Mouse (Mus musculus) induced T-regulatory cell, adult 2 months (primary cell): ENCODE data around the gene Tsfm.

Experiments
- DNase-seq: peaks from one replicate; pipeline ENCODE4 v3.0.0-alpha.2; 2012; ENCODE audit warnings: low read depth

The Tsfm gene

GRCm38 (mm10) chr10:126986541-126986961 is 44.1 kb downstream of the Tsfm start:
- DNase-seq, result no peak

DNA sequence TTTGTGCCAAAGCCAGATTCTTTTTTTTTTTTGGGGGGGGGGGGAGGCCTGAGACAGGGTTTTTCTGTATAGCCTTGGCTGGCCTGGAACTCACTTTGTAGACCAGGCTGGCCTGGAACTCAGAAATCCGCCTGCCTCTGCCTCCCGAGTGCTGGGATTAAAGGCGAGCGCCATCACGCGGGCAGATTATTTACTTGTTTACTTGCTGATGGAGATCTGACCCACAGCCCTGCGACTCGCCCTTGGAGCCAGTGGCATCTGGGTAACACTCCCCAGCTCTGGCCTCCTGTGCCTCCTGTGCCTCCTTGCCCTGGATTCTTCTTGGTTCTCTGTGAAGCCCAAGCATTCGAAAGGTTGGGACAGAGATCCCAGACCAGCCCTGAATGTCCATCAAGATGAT is 45.1 kb downstream of the Tsfm start:
- DNase-seq, result no peak

DNA sequence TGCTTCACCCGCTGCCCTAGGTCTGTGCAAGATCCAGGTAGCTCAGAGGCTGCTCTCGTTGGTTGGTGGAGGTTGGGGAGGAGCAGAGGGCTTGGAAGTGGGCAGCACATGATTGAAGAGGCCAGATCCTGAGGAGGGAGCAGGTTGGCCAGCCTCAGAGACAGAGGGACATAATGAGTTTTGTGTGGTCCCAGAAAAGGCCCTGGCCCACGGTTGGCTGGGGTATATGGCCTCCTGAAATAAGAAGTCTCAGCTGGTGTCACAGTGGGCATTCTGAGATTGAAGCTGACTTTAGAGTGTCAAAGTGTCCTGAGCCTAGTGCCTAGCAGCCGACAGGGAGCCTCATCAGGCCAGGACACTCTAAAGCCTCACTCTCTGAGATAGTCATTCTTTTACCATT is 45.5 kb downstream of the Tsfm start:
- no peak for DNase-seq

- no peak for DNase-seq
These were observed 46.2 kb downstream of the Tsfm start for GRCm38 (mm10) chr10:126984189-126985004.

GRCm38 (mm10) chr10:126983193-126983725 is 47.4 kb downstream of the Tsfm start:
- DNase-seq, result no peak

GRCm38 (mm10) chr10:126981746-126982145 is 48.9 kb downstream of the Tsfm start:
- no peak for DNase-seq

DNA sequence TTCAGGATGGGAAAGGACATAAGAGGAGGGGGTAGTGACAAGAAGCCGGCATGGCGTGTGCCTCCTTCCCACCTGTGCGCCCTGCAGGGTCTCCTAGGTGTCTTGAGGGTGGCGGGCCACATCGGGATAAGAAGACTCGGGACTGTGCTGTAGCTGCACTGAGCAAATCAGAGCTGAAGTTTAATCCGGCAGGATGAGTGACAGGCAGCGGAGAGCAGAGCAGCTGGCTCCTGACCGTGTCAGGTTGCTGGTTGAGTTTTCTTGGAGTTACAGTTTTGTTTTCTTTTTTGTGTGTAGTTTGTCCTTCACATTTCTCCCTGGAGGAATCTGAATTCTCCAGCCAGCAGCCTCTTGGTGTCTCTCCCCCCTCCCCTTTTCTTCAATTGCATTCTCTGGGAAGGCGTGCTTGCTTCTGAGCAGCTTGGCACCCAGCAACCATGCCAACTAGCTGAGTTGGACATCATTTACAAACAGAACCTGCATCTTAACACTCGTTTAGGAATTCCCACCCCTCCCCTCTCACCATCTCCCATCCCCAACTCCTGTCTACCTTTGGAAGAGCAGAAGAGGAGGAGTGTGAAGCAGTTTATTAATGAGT is 49.6 kb downstream of the Tsfm start:
- no peak for DNase-seq

DNA sequence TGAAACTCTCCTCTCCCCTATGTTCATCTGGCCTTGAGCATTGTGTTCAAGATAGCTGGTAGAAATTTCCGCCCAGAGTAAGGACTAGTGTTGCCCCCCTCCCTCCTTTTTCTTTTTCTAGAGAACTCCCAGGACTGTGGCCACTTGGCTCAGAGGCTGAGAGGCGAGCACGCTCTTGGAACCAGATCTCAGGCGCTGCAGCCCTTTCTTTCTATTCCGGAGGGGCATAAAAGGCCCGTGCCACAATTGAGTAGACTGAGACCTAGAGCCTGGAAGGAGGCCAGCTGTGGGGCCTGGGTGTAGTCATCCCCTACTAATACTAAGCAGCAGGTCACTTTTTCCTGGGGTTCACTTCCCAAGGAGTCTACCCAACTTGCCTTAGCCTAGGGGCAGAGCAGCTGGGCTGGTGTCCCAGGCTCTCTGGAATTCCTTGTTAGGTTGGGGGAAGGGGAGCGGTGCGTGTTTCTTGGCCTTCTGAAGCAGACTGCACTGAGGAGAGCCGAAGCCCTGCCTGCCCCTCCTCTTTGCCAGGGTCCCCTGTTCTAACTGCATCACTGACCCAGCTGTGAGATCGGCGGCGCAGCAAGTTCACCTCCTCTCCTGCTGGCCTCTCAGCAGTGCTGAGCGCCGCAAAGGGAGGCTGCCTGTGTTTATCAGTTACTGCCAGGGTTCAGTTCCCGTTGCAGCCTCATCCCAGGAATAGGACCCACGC is 50.3 kb downstream of the Tsfm start:
- DNase-seq, result peak; percentile 22

DNA sequence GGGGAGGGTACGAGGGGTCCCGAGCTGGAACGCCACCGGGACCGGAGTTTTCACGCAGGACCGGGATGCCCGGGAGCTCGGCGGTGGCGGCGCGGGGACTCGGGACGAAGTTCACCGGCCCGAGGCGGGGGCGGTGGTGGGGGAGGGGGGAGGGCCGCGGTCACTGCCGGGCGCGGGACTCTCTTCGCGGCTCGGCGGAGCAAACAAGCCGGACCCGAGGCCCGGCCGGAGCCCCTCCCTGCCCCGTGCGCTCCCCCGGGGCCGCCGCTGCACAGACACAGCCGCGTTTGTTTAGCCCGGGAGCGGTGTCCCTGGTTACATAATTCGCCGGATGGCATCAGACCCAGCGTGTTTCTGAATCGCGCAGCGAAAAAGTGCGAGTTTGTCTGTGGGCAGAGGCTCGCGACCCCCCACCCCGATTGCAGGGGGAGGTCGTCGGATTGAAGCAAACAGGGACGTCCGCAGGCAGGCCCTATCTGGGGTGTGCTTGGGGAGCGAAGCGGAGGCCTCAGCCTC is 50.9 kb downstream of the Tsfm start:
- peak; percentile 53 for DNase-seq

DNA sequence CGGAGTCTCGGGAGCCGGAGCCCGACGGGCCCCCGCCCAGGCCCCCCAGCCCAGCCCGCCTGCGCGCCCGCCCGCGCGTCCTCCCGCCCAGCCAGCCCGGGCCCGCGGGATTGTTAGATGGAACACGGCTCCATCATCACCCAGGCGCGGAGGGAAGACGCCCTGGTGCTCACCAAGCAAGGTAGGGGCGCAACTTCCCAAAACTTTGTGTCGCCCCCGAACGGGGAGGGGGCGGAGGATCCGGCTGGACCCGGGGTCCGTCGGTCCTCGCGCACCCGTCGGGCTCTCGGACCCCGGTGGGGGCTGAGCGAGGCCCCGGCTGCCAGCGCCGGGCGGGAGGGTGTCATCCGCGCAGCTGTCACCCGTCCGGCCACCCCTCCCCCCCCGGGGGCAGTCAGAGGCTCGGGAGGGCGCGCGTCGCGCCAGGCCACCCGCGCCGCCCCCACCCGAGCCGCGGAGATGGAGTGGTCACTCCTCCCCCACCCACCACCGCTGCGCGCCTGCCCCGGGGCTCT is 51.5 kb downstream of the Tsfm start:
- peak; percentile 48 for DNase-seq

- DNase-seq, result peak; percentile 95
These were observed 52.2 kb downstream of the Tsfm start, which contains the start of gene Ctdsp2 for GRCm38 (mm10) chr10:126978277-126978994. TSS of gene Ctdsp2 (plus strand) at chr10:126978717.

DNA sequence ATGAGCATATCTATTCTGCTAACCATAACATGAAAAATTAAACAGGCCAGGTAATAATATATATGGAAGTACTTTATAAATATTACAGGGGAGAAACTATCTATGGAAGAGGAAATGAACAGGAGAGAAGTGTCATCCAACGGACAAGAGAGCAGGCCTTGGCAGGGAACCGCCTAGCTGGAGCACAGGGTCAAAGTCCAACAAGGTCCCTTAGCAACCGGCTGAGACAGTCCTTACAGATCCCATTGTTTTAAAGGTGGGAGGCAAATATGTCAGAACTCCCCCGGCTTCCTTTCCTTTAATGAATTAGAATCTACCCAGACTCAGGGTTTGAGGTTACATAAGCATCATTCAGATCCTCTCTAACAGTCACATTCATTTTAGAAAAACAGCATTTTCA is 53.6 kb downstream of the Tsfm start:
- no peak for DNase-seq

GRCm38 (mm10) chr10:126975706-126976105 is 54.9 kb downstream of the Tsfm start:
- DNase-seq, result no peak

GRCm38 (mm10) chr10:126972988-126973387 is 57.7 kb downstream of the Tsfm start:
- no peak for DNase-seq

- no peak for DNase-seq
These were observed 58.5 kb downstream of the Tsfm start for GRCm38 (mm10) chr10:126972051-126972725.

GRCm38 (mm10) chr10:126971363-126972050 is 59.1 kb downstream of the Tsfm start:
- no peak for DNase-seq

DNA sequence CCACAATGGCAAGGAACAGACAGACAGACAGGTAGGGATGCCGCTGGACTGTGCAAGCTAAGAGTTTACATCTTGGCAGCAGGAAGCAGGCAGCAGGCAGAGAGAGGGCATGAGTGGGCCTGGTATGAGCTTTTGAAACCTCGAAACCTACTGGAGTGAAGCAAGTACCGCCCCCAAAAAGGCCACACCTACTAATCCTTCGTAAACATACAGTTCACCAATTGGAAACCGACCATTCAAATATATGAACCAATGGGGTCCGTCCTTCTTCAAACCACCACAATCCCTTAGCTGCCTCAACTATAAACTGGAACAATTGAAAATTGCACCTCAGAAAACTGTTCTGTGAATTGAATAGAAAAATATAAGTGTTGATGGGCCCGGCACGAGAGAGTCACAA is 66.8 kb downstream of the Tsfm start:
- no peak for DNase-seq

DNA sequence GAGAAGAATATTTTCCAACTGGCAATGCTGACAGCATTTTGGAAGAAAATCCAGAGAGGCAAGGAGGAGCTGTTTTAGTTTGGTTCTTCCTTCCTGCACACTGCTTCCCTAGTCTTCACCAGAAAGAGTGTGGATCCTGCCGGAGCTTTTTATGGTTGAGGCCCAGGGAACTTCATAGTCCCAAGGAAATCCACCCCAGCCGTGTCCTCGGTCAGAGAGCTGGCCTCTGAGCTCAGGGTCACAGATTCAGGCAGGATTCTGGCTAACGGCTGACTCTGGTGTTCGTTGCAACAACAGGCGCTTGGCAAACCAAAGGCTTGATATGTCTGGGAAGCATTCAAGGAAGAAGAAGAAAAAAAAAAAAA is 67.7 kb downstream of the Tsfm start:
- no peak for DNase-seq

GRCm38 (mm10) chr10:126962271-126962965 is 68.2 kb downstream of the Tsfm start:
- DNase-seq, result no peak

- DNase-seq, result no peak
These were observed 68.9 kb downstream of the Tsfm start for GRCm38 (mm10) chr10:126961757-126962156.
